Mouse (Mus musculus): ENCODE measurements around the gene Trrap.

Gene Trrap

GRCm38 (mm10) chr5:144786464-144786863 is 18.9 kb downstream of the Trrap start:
- no peak for DNase-seq (ENCODE audit: low spot score)

GRCm38 (mm10) chr5:144793374-144793773 is 25.8 kb downstream of the Trrap start:
- no peak for DNase-seq (ENCODE audit: low spot score)

- peak; percentile 5 for DNase-seq (ENCODE audit: low spot score)
These were observed 27.2 kb downstream of the Trrap start for GRCm38 (mm10) chr5:144794687-144795086.

GRCm38 (mm10) chr5:144797116-144797515 is 29.6 kb downstream of the Trrap start:
- no peak for DNase-seq (ENCODE audit: low spot score)

GRCm38 (mm10) chr5:144803066-144803465 is 35.5 kb downstream of the Trrap start:
- DNase-seq (ENCODE audit: low spot score): no peak

- no peak for DNase-seq (ENCODE audit: low spot score)
These were observed 36.6 kb downstream of the Trrap start for GRCm38 (mm10) chr5:144804181-144804580.

- DNase-seq (ENCODE audit: low spot score): no peak
These were observed 39.4 kb downstream of the Trrap start for GRCm38 (mm10) chr5:144806931-144807330.

- DNase-seq (ENCODE audit: low spot score): no peak
These were observed 61.0 kb downstream of the Trrap start for GRCm38 (mm10) chr5:144828365-144829102.

- DNase-seq (ENCODE audit: low spot score): no peak
These were observed 62.1 kb downstream of the Trrap start for GRCm38 (mm10) chr5:144829631-144830030.

GRCm38 (mm10) chr5:144831840-144832469 is 64.4 kb downstream of the Trrap start:
- DNase-seq (ENCODE audit: low spot score): no peak

GRCm38 (mm10) chr5:144836100-144836499 is 68.6 kb downstream of the Trrap start:
- DNase-seq (ENCODE audit: low spot score): no peak

- DNase-seq (ENCODE audit: low spot score): no peak
These were observed 77.8 kb downstream of the Trrap start for GRCm38 (mm10) chr5:144845352-144845751.

- no peak for DNase-seq (ENCODE audit: low spot score)
These were observed 81.2 kb downstream of the Trrap start for GRCm38 (mm10) chr5:144848735-144849134.

- DNase-seq (ENCODE audit: low spot score): no peak
These were observed 82.4 kb downstream of the Trrap start for GRCm38 (mm10) chr5:144849932-144850331.

GRCm38 (mm10) chr5:144851820-144852219 is 84.3 kb downstream of the Trrap start:
- no peak for DNase-seq (ENCODE audit: low spot score)

GRCm38 (mm10) chr5:144853931-144854330 is 86.4 kb downstream of the Trrap start:
- DNase-seq (ENCODE audit: low spot score): no peak

- no peak for DNase-seq (ENCODE audit: low spot score)
These were observed 88.4 kb downstream of the Trrap start for GRCm38 (mm10) chr5:144855936-144856335.

- DNase-seq (ENCODE audit: low spot score): no peak
These were observed 91.0 kb downstream of the Trrap start for GRCm38 (mm10) chr5:144858527-144858926.

GRCm38 (mm10) chr5:144859284-144859683 is 91.8 kb downstream of the Trrap start:
- DNase-seq (ENCODE audit: low spot score): no peak

GRCm38 (mm10) chr5:144860913-144861312 is 93.4 kb downstream of the Trrap start:
- DNase-seq (ENCODE audit: low spot score): no peak

- no peak for DNase-seq (ENCODE audit: low spot score)
These were observed 99.4 kb downstream of the Trrap start for GRCm38 (mm10) chr5:144866923-144867322.

- no peak for DNase-seq (ENCODE audit: low spot score)
These were observed 101.9 kb downstream of the Trrap start for GRCm38 (mm10) chr5:144869466-144869865.

- no peak for DNase-seq (ENCODE audit: low spot score)
These were observed 103.2 kb downstream of the Trrap start for GRCm38 (mm10) chr5:144870782-144871181.

- no peak for DNase-seq (ENCODE audit: low spot score)
These were observed 104.2 kb downstream of the Trrap start for GRCm38 (mm10) chr5:144871775-144872174.

All from ovary, postnatal 14 days (tissue).